ENCODE assay signal across 24 mouse cellular contexts in the genomic region with DNA sequence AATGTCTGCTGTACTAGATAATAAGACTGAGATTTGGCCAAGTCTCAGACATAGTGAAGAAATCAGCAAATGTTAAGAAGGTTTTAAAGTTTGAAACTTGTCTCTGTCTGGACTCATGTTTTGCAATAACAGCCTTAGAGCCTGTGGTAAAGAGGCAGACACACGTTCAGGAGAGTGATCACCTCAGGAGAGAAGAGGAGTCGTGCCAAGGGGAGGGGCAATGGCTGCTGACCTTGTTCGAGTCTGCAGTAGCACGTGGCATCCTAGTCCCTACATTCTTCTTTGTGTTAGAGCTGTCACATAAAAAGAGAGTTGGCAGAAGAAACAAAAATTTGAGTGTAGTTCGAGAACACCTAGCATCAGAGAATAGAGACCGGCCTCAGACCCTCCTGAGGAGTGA. TPM values are rescaled to one million over a fixed set of nuclear protein-coding genes. Genes with fewer than 3 reads are reported as not detected.
DNase-seq lines count a peak whose midpoint lies in the region; ATAC-seq and TF ChIP-seq lines count a peak whose summit lies in the region.
"Had no signal": no experiment of that assay in that cellular context is flagged by ENCODE, and none has a peak within 500 bp of the region (broad histone marks: within the 10 kb centered on the region; RNA-seq: fewer than 3 reads in every experiment).

No protein-coding gene starts in this region.

- no peak for TF ChIP-seq CTCF in kidney, adult 2 months (conservative IDR thresholded peaks at IDR 0.05; ENCODE audit: insufficient read depth, insufficient read length, low read depth, low read length)

- H3K27me3 ChIP-seq in kidney, adult 2 months (replicated peaks; ENCODE audit: control insufficient read depth, insufficient read depth, low read length): no peaks in the 10 kb centered on the region
- no peaks in the 10 kb centered on the region for H3K27me3 ChIP-seq in hindbrain, embryonic 11.5 days (ENCODE audit: control insufficient read depth, insufficient read depth, low read length)
- H3K27me3 ChIP-seq: heart, embryonic 12.5 days; hindbrain, embryonic 12.5 days; megakaryocyte, embryonic 14.5 days; neural tube, embryonic 12.5 days had no signal

- 51% methylated on average over 6 of the region's 6 CpGs for WGBS in kidney, adult 2 months
- 87% methylated on average over 6 of the region's 6 CpGs for WGBS in hindbrain, embryonic 11.5 days

- H3K36me3 ChIP-seq in kidney, adult 2 months (ENCODE audit: control insufficient read depth, insufficient read depth, low read length): no peaks in the 10 kb centered on the region
- H3K36me3 ChIP-seq in hindbrain, embryonic 11.5 days (ENCODE audit: control insufficient read depth, insufficient read depth, low read length): no peaks in the 10 kb centered on the region
- H3K36me3 ChIP-seq: hindbrain, embryonic 12.5 days; neural tube, embryonic 12.5 days had no signal

- H3K9me3 ChIP-seq in hindbrain, embryonic 11.5 days (ENCODE audit: control insufficient read depth, low read length): no peaks in the 10 kb centered on the region
- H3K9me3 ChIP-seq: heart, embryonic 12.5 days; hindbrain, embryonic 12.5 days; megakaryocyte, embryonic 14.5 days; neural tube, embryonic 12.5 days had no signal

- DNase-seq in adrenal gland, adult (ENCODE audit: inconsistent age in 2 of 2, low spot score in 1 of 2): peak; percentile 48 to 68
- no peak for DNase-seq in adrenal gland, postnatal 4 days (ENCODE audit: low spot score in 2 of 2)
- peak; percentile 82 for DNase-seq in kidney, adult 2 months
- no peak for DNase-seq in kidney, postnatal 4 days
- peak; percentile 67 for DNase-seq in adrenal gland, postnatal 14 days
- peak; percentile 79 to 81 for DNase-seq in kidney, postnatal 25 days
- no peak for DNase-seq in layer of hippocampus, postnatal 36 days
- DNase-seq in hindbrain, embryonic 11.5 days (ENCODE audit: low spot score): no peak
- DNase-seq: cerebellum, adult 9-10 months; heart, postnatal 10 days; left cerebral cortex, postnatal 4 days; liver; midbrain, embryonic 14.5 days; retina, postnatal 1 day; right cerebral cortex, postnatal 25 days; spleen, adult 18-20 months had no signal

- H3K4me1 ChIP-seq in kidney, adult 2 months (ENCODE audit: control insufficient read depth, insufficient read depth, low read length): peaks cover 3% of the 10 kb centered on the region; the same call in 1 of the 2 replicates
- H3K4me1 ChIP-seq in hindbrain, embryonic 11.5 days (replicated peaks; ENCODE audit: control insufficient read depth, insufficient read depth, low read length): no peaks in the 10 kb centered on the region
- H3K4me1 ChIP-seq: heart, embryonic 12.5 days; hindbrain, embryonic 12.5 days; neural tube, embryonic 12.5 days had no signal

- TF ChIP-seq POLR2A in kidney, adult 2 months (IDR thresholded peaks at IDR 0.05; ENCODE audit: low read depth, low read length): no peak

- no peak for ATAC-seq in hindbrain, embryonic 11.5 days (ENCODE audit: low FRiP score)
- ATAC-seq: activated CD4-positive, CD25-positive, alpha-beta regulatory T cell, adult 4 months; forebrain, embryonic 14.5 days; intestine, postnatal 0 days; liver, postnatal 0 days had no signal

- no peak overlapping the region for H3K4me2 ChIP-seq in hindbrain, embryonic 11.5 days (replicated peaks; ENCODE audit: low read depth, low read length)
- H3K4me2 ChIP-seq: heart, embryonic 12.5 days; hindbrain, embryonic 12.5 days; neural tube, embryonic 12.5 days had no signal

- no peak overlapping the region for H3K4me3 ChIP-seq in kidney, adult 2 months (ENCODE audit: insufficient read depth, low read depth, low read length)
- no peak overlapping the region for H3K4me3 ChIP-seq in hindbrain, embryonic 11.5 days (ENCODE audit: low read depth, low read length)
- H3K4me3 ChIP-seq: heart, embryonic 12.5 days; hindbrain, embryonic 12.5 days; megakaryocyte, embryonic 14.5 days; neural tube, embryonic 12.5 days had no signal

- H3K27ac ChIP-seq in kidney, adult 2 months (ENCODE audit: insufficient read depth, low read depth, low read length): peak overlapping the region; percentile 41
- no peak overlapping the region for H3K27ac ChIP-seq in hindbrain, embryonic 11.5 days (ENCODE audit: low read depth, low read length)
- H3K27ac ChIP-seq: hindbrain, embryonic 12.5 days; neural tube, embryonic 12.5 days had no signal

- no peak overlapping the region for H3K9ac ChIP-seq in hindbrain, embryonic 11.5 days (ENCODE audit: low read depth, low read length)
- H3K9ac ChIP-seq: heart, embryonic 12.5 days; hindbrain, embryonic 12.5 days; liver, postnatal 0 days; neural tube, embryonic 12.5 days had no signal

RNA-seq across cellular contexts. Expression of a gene that starts 57.0 kb away (rescaled TPM):
- total RNA-seq in adrenal gland, postnatal 4 days (2021): 10 to 100 TPM; 63.7 to 64.2 TPM
- 6.1 and 10.8 TPM in 2 replicates for polyA plus RNA-seq in kidney, adult 2 months (2012; rRNA removed)
- 56.4 and 70.4 TPM in 2 replicates for total RNA-seq in adrenal gland, postnatal 14 days (2021)
- total RNA-seq in layer of hippocampus, postnatal 36 days (2021): 10 to 100 TPM; 67.1 to 81.0 TPM
- polyA plus RNA-seq in hindbrain, embryonic 11.5 days (2014; fragmentation: Nextera tagmentation; extraction: Ambion mirVana): 31.0 and 33.3 TPM in 2 replicates

Comparison
In these comparisons a context has a peak if more than half of its experiments do, and no peak if none do; other contexts are left out.
1. DNase-seq: peak in adrenal gland, adult (2 of 2), kidney, adult 2 months (single experiment), adrenal gland, postnatal 14 days (single experiment) and kidney, postnatal 25 days (2 of 2); none in adrenal gland, postnatal 4 days (0 of 2), kidney, postnatal 4 days (0 of 2), layer of hippocampus, postnatal 36 days (0 of 2) and hindbrain, embryonic 11.5 days (single experiment).